Mouse (Mus musculus): ENCODE measurements at regions not wholly inside any gene's neighbourhood (a gene's known extent, or its start where the extent isn't known, plus 50 kb on each side); places are given as distances from the start of the nearest gene placed in this dataset.

DNA sequence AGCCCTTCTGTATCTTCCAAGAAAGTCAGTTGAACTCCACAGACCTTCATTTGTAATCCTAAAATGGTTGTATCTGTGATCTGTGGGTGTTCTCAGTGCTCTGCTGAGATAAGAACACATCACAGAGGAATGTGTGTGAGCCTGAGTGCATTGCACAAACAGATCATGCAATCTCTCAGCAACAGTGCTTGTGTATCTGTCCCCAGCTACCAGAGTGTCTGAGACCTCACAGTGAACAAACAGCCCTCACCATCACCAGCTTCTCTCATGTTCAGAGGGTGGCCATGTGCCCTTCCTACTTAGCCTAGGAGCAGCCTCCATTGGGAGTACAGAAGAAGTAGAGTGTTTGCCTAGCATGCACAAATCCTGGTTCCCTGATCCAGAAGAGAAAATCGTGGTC is 82.0 kb upstream of the Dscam start:
- TF ChIP-seq CTCF (IDR thresholded peaks at IDR 0.05; ENCODE audit: low read depth) = no peak
- TF ChIP-seq EP300 (optimal IDR thresholded peaks at IDR 0.05) = no peak

Data from stomach, postnatal 0 days (tissue).